Mouse (Mus musculus) forebrain, embryonic 11.5 days (tissue): ENCODE measurements around the gene Ubtd2. TPM values are rescaled to one million over a fixed set of nuclear protein-coding genes. Genes with fewer than 3 reads are reported as not detected.

ENCODE experiments used
- ATAC-seq: fragments of 200-750 bp; cut with Nextera tagmentation; replicated peaks from 2 replicates; pipeline ENCODE4 v1.8.0; 2017; ENCODE audit warnings: moderate TSS enrichment; ENCODE audit not compliant: low FRiP score
- DNase-seq: peaks from one replicate; pipeline ENCODE4 v3.0.0-alpha.2; 2017; ENCODE audit warnings: low spot score
- H3K27ac ChIP-seq: fragments of 300-500 bp; sonication (generic); 2 replicates; pipeline ENCODE4 v1.5.1; 2014; ENCODE audit warnings: low read depth, low read length
- H3K27me3 ChIP-seq: fragments of 300-500 bp; sonication (generic); 2 replicates; pipeline ENCODE4 v1.6.1; 2014; ENCODE audit warnings: mild to moderate bottlenecking, low read length, mixed read lengths; ENCODE audit not compliant: control insufficient read depth, insufficient read depth
- H3K36me3 ChIP-seq: fragments of 300-500 bp; sonication (generic); 2 replicates; pipeline ENCODE4 v1.6.1; 2014; ENCODE audit warnings: mild to moderate bottlenecking, low read length, moderate library complexity, mixed read lengths; ENCODE audit not compliant: control insufficient read depth, insufficient read depth
- H3K4me1 ChIP-seq: fragments of 300-500 bp; sonication (generic); replicated peaks from 2 replicates; pipeline ENCODE4 v1.6.1; 2014; ENCODE audit warnings: low read length, mixed read lengths; ENCODE audit not compliant: control insufficient read depth, insufficient read depth
- H3K4me2 ChIP-seq: fragments of 300-500 bp; sonication (generic); 2 replicates; pipeline ENCODE4 v1.6.1; 2014; ENCODE audit warnings: low read depth, mild to moderate bottlenecking, low read length, moderate library complexity, mixed read lengths; ENCODE audit not compliant: severe bottlenecking
- H3K4me3 ChIP-seq: fragments of 300-500 bp; sonication (generic); 2 replicates; pipeline ENCODE4 v1.5.1; 2014; ENCODE audit warnings: low read depth, low read length
- H3K9ac ChIP-seq: fragments of 300-500 bp; sonication (generic); 2 replicates; pipeline ENCODE4 v1.6.1; 2014; ENCODE audit warnings: low read length
- H3K9me3 ChIP-seq: fragments of 300-500 bp; sonication (generic); 2 replicates; pipeline ENCODE4 v1.6.1; 2016; ENCODE audit warnings: low read length, mixed read lengths; ENCODE audit not compliant: control insufficient read depth
- WGBS: fragments of 180-500 bp; shearing (Covaris S2); extraction: QIAGEN DNeasy Blood & Tissue Kit; methylation state at CpG from one replicate; pipeline ENCODE4 v1.1.7; 2014; 5-methylcytosine and 5-hydroxymethylcytosine counted together
- polyA plus RNA-seq: library from polyadenylated mRNA; unstranded; fragments of >200 nt; fragmentation: Nextera tagmentation; extraction: Ambion mirVana; gene quantifications from 2 replicates; pipeline ENCODE4 v1.2.1, GENCODE M21; 2014

The Ubtd2 gene
- polyA plus RNA-seq, 1 experiment from 2014 or later = 72.2 TPM

DNA sequence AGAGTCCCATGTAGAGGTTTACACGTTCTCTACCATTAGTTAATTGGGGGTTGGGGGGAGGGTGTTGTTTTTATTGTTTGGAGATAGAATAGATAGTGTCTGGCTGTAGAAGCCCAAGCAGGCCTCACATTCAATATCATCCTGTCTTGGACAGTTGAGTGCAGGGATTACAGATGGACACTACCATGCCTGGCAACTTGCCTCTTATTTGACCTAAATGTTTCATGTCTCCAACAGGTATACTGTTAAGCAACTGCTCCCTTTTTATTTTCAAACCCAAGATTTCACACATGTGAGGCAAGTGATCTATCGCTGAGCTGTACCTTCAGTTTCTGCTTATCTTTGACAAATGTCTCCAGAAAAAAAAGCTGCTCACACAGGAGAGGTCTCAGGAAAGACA, 26.4 kb downstream of the Ubtd2 start:
- Histone ChIP-seq H3K27me3 (no peaks in the 10 kb centered on the region), H3K36me3 (no peaks in the 10 kb centered on the region), H3K27ac (no peak overlapping the region), H3K9ac (no peak overlapping the region), H3K4me1 (no peaks in the 10 kb centered on the region), H3K4me3 (no peak overlapping the region), H3K9me3 (no peaks in the 10 kb centered on the region), H3K4me2 (no peak overlapping the region)
- no peak for ATAC-seq
- WGBS = 80% methylated on average over 2 of the region's 2 CpGs
- no peak for DNase-seq

DNA sequence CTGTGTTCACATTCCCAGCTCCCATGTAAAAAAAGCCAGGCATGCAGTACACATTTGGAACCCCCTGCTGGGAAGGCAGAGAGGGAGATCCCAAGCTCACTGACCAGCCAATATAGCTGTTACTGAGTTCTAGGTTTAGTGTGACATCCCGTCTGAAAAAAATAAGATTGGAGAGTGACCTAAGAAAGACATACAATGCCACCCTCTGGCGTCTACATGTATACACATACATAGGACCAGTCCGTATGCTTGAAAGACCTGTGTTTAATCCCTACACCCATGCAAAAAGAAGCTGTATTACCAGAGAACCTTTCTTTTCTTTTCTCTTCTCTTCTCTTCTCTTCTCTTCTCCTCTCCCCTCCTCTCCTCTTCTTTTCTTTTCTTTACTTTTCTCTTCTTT, 30.1 kb downstream of the Ubtd2 start:
- H3K4me1 ChIP-seq = no peaks in the 10 kb centered on the region
- no peak overlapping the region for H3K9ac ChIP-seq
- H3K36me3 ChIP-seq = no peaks in the 10 kb centered on the region; the same call in 1 of the 2 replicates
- no peaks in the 10 kb centered on the region for H3K27me3 ChIP-seq
- H3K4me2 ChIP-seq = no peak overlapping the region
- H3K4me3 ChIP-seq = no peak overlapping the region
- ATAC-seq = no peak
- no peak for DNase-seq
- WGBS = 75% methylated on average over 3 of the region's 3 CpGs
- H3K27ac ChIP-seq = no peak overlapping the region
- no peaks in the 10 kb centered on the region for H3K9me3 ChIP-seq

GRCm38 (mm10) chr11:32486621-32487020, 31.5 kb downstream of the Ubtd2 start:
- no peak for ATAC-seq
- Histone ChIP-seq H3K9ac (no peak overlapping the region), H3K27ac (no peak overlapping the region), H3K36me3 (no peaks in the 10 kb centered on the region; the same call in 1 of the 2 replicates), H3K4me3 (no peak overlapping the region), H3K4me1 (no peaks in the 10 kb centered on the region), H3K4me2 (no peak overlapping the region), H3K27me3 (no peaks in the 10 kb centered on the region), H3K9me3 (no peaks in the 10 kb centered on the region)
- 78% methylated on average over 3 of the region's 3 CpGs for WGBS
- DNase-seq = no peak

DNA sequence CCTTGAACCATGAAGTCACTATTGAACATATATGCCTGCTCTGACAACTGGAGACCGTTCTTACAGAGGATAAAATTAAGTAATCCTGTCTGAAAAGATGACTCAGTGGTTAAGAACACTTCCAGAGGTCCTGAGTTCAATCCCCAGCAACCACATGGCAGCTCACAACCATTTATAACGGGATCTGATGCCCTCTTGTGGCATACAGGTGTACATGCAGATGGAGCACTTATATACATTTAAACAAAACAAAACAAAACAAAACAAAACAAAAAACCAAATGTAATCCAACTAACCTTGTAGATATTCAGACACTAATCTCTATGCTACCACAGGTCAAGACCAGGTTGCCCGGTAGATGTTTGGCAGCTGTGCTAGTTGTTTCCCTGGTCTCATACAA, 32.3 kb downstream of the Ubtd2 start:
- Histone ChIP-seq H3K4me2 (no peak overlapping the region), H3K4me3 (no peak overlapping the region), H3K4me1 (no peaks in the 10 kb centered on the region), H3K27me3 (no peaks in the 10 kb centered on the region), H3K27ac (no peak overlapping the region), H3K36me3 (no peaks in the 10 kb centered on the region; the same call in 1 of the 2 replicates), H3K9me3 (no peaks in the 10 kb centered on the region), H3K9ac (no peak overlapping the region)
- ATAC-seq (no peak), DNase-seq (no peak)
- WGBS = 90% methylated on average over 3 of the region's 3 CpGs

DNA sequence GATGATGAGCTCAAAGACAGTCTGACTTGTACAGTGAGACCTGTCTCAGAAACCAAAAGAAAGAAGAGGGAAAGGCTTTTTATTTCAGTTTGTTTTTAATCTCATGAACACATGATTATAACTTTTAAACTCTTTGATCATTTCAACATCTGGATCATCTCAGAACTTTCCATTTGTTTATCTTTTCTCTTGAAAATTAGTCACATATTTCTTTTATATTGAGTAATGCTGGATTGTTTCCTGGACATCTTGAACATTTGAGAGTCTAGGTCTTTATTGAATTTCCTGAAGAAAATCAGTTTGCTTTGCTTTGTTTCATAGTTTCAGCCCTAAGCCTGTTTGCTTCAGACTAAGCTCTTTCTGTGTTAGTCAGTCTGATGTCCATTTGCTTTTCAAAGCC, 33.2 kb downstream of the Ubtd2 start:
- H3K4me2 ChIP-seq = no peak overlapping the region
- no peaks in the 10 kb centered on the region for H3K9me3 ChIP-seq
- H3K4me3 ChIP-seq = no peak overlapping the region
- H3K4me1 ChIP-seq = no peaks in the 10 kb centered on the region
- no peak for DNase-seq
- H3K27me3 ChIP-seq = no peaks in the 10 kb centered on the region
- H3K27ac ChIP-seq = no peak overlapping the region
- ATAC-seq = no peak
- H3K36me3 ChIP-seq = no peaks in the 10 kb centered on the region; the same call in 1 of the 2 replicates
- H3K9ac ChIP-seq = no peak overlapping the region

- WGBS = 91% methylated on average over 5 of the region's 5 CpGs
- no peak overlapping the region for H3K4me2 ChIP-seq
- H3K27ac ChIP-seq = no peak overlapping the region
- no peak overlapping the region for H3K9ac ChIP-seq
- no peaks in the 10 kb centered on the region; the same call in 1 of the 2 replicates for H3K36me3 ChIP-seq
- no peaks in the 10 kb centered on the region for H3K4me1 ChIP-seq
- no peaks in the 10 kb centered on the region for H3K27me3 ChIP-seq
- DNase-seq (no peak), ATAC-seq (no peak)
- no peak overlapping the region for H3K4me3 ChIP-seq
- no peaks in the 10 kb centered on the region for H3K9me3 ChIP-seq
Measured at GRCm38 (mm10) chr11:32488808-32489670, 33.9 kb downstream of the Ubtd2 start.

DNA sequence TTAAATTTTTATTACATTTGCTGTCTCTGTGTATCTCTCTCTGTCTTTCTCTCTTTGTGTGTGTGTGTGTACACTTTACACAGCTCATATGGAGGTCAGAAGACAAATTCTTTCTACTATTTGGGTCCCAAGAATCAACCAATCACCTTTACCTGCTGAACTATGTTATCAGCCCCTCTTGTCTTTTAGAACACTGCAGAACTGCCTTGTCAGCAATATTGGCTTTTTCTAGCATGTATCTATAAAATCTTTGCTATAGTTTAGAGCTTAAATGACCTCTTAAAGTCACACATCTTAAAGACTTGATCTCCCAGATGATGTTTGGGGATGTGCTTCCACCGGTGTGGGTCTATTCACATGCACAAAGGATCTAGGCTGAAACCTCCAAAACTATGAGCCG, 35.9 kb downstream of the Ubtd2 start:
- Histone ChIP-seq H3K4me3 (no peak overlapping the region), H3K4me1 (no peaks in the 10 kb centered on the region), H3K27ac (no peak overlapping the region), H3K9me3 (no peaks in the 10 kb centered on the region), H3K4me2 (no peak overlapping the region), H3K9ac (no peak overlapping the region), H3K27me3 (no peaks in the 10 kb centered on the region), H3K36me3 (no peaks in the 10 kb centered on the region; the same call in 1 of the 2 replicates)
- WGBS = 96% methylated on average over 2 of the region's 2 CpGs
- no peak for ATAC-seq
- no peak for DNase-seq

- no peaks in the 10 kb centered on the region for H3K4me1 ChIP-seq
- H3K27me3 ChIP-seq = no peaks in the 10 kb centered on the region
- no peaks in the 10 kb centered on the region for H3K36me3 ChIP-seq
- no peak overlapping the region for H3K4me2 ChIP-seq
- DNase-seq (no peak), ATAC-seq (no peak)
- H3K9ac ChIP-seq = no peak overlapping the region
- H3K9me3 ChIP-seq = no peaks in the 10 kb centered on the region
- H3K4me3 ChIP-seq = no peak overlapping the region
- no peak overlapping the region for H3K27ac ChIP-seq
Measured at GRCm38 (mm10) chr11:32493312-32493711, 38.1 kb downstream of the Ubtd2 start.

DNA sequence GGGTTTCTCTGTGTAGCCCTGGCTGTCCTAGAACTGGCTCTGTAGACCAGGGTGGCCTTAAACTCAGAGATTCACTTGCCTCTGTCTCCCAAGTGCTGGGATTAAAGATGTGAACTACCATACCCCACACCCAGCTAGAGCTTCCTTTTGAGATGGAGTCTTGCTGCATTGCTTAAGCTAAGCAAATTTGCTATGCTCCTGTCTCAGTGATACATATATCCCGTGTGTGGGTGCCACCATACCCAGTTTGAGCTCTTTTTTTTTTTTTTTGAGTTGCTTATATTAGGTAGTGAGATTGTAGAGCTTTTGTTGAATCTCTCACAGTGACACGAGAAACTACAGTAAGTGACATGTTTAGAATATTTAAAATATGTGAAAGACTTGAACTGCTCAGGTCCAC, 40.1 kb downstream of the Ubtd2 start:
- 97% methylated on average over 2 of the region's 2 CpGs for WGBS
- Histone ChIP-seq H3K4me3 (no peak overlapping the region), H3K9me3 (no peaks in the 10 kb centered on the region), H3K9ac (no peak overlapping the region), H3K4me2 (no peak overlapping the region), H3K27ac (no peak overlapping the region), H3K36me3 (no peaks in the 10 kb centered on the region), H3K27me3 (no peaks in the 10 kb centered on the region), H3K4me1 (no peaks in the 10 kb centered on the region)
- ATAC-seq = no peak
- DNase-seq = no peak
